Mouse (Mus musculus): Measurements from ENCODE around the gene Nuak2. TPM values are rescaled to one million over a fixed set of nuclear protein-coding genes. Genes with fewer than 3 reads are reported as not detected.
A peak's percentile ranks its signal among the peaks of the same experiment; 100 is the strongest.

Gene Nuak2
- polyA plus RNA-seq, 1 experiment from 2014 or later = 13.4 TPM

GRCm38 (mm10) chr1:132292318-132293129 is 23.4 kb upstream of the Nuak2 start:
- no peaks in the 10 kb centered on the region for H3K9me3 ChIP-seq (ENCODE audit: control insufficient read depth, low read length)
- H3K4me3 ChIP-seq (replicated peaks; ENCODE audit: low read length) = no peak overlapping the region
- peak overlapping the region; percentile 46 for H3K27ac ChIP-seq (ENCODE audit: low read length)
- no peaks in the 10 kb centered on the region for H3K27me3 ChIP-seq (replicated peaks; ENCODE audit: control insufficient read depth, insufficient read depth, low read length)
- no peaks in the 10 kb centered on the region for H3K36me3 ChIP-seq (ENCODE audit: control insufficient read depth, insufficient read depth)
- H3K4me1 ChIP-seq (replicated peaks; ENCODE audit: control insufficient read depth, insufficient read depth, low read length) = peaks cover 53% of the 10 kb centered on the region
- H3K4me2 ChIP-seq (ENCODE audit: low read length) = no peak overlapping the region
- ATAC-seq = peak; percentile 22; the same call in 1 of the 2 replicates
- WGBS = 25% methylated on average over 21 of the region's 21 CpGs
- H3K9ac ChIP-seq (replicated peaks; ENCODE audit: low read depth, low read length) = no peak overlapping the region

GRCm38 (mm10) chr1:132295506-132295905 is 20.4 kb upstream of the Nuak2 start:
- WGBS = 66% methylated on average over 7 of the region's 7 CpGs
- H3K27ac ChIP-seq (ENCODE audit: low read length) = no peak overlapping the region
- H3K27me3 ChIP-seq (replicated peaks; ENCODE audit: control insufficient read depth, insufficient read depth, low read length) = peaks cover 4% of the 10 kb centered on the region; the same call in 1 of the 2 replicates
- peaks cover 47% of the 10 kb centered on the region for H3K4me1 ChIP-seq (replicated peaks; ENCODE audit: control insufficient read depth, insufficient read depth, low read length)
- no peak overlapping the region for H3K4me2 ChIP-seq (ENCODE audit: low read length)
- no peak overlapping the region for H3K4me3 ChIP-seq (replicated peaks; ENCODE audit: low read length)
- no peak overlapping the region for H3K9ac ChIP-seq (replicated peaks; ENCODE audit: low read depth, low read length)
- ATAC-seq = 0 out of 2 replicates have a peak, but pooled peaks have one; percentile 11
- H3K36me3 ChIP-seq (ENCODE audit: control insufficient read depth, insufficient read depth) = no peaks in the 10 kb centered on the region
- no peaks in the 10 kb centered on the region for H3K9me3 ChIP-seq (ENCODE audit: control insufficient read depth, low read length)

- Histone ChIP-seq H3K4me1 (replicated peaks; ENCODE audit: control insufficient read depth, insufficient read depth, low read length) (peaks cover 42% of the 10 kb centered on the region), H3K4me3 (replicated peaks; ENCODE audit: low read length) (no peak overlapping the region), H3K27ac (ENCODE audit: low read length) (no peak overlapping the region), H3K36me3 (ENCODE audit: control insufficient read depth, insufficient read depth) (no peaks in the 10 kb centered on the region), H3K9ac (replicated peaks; ENCODE audit: low read depth, low read length) (no peak overlapping the region), H3K4me2 (ENCODE audit: low read length) (no peak overlapping the region), H3K27me3 (replicated peaks; ENCODE audit: control insufficient read depth, insufficient read depth, low read length) (peaks cover 6% of the 10 kb centered on the region; the same call in 1 of the 2 replicates), H3K9me3 (ENCODE audit: control insufficient read depth, low read length) (no peaks in the 10 kb centered on the region)
- no peak for ATAC-seq
- 54% methylated on average over 3 of the region's 3 CpGs for WGBS
Measured at GRCm38 (mm10) chr1:132296051-132296450, 19.9 kb upstream of the Nuak2 start.

GRCm38 (mm10) chr1:132298425-132298800 is 17.5 kb upstream of the Nuak2 start, which contains the start of gene Klhdc8a:
TSS of gene Klhdc8a (plus strand) at chr1:132298626.
- peaks cover 6% of the 10 kb centered on the region; the same call in 1 of the 2 replicates for H3K27me3 ChIP-seq (replicated peaks; ENCODE audit: control insufficient read depth, insufficient read depth, low read length)
- H3K27ac ChIP-seq (ENCODE audit: low read length) = no peak within 1 kb of the TSS
- no peaks in the 10 kb centered on the region for H3K36me3 ChIP-seq (ENCODE audit: control insufficient read depth, insufficient read depth)
- WGBS = under 1% methylated on average over 28 of the region's 28 CpGs
- H3K4me2 ChIP-seq (ENCODE audit: low read length) = peak within 1 kb of the TSS; percentile 97
- ATAC-seq = peak; percentile 68
- H3K4me1 ChIP-seq (replicated peaks; ENCODE audit: control insufficient read depth, insufficient read depth, low read length) = peaks cover 24% of the 10 kb centered on the region
- peak within 1 kb of the TSS; percentile 60 for H3K4me3 ChIP-seq (replicated peaks; ENCODE audit: low read length)
- peak within 1 kb of the TSS; percentile 76 for H3K9ac ChIP-seq (replicated peaks; ENCODE audit: low read depth, low read length)
- no peaks in the 10 kb centered on the region for H3K9me3 ChIP-seq (ENCODE audit: control insufficient read depth, low read length)

- H3K27me3 ChIP-seq (replicated peaks; ENCODE audit: control insufficient read depth, insufficient read depth, low read length) = peaks cover 6% of the 10 kb centered on the region; the same call in 1 of the 2 replicates
- H3K9ac ChIP-seq (replicated peaks; ENCODE audit: low read depth, low read length) = peak overlapping the region; percentile 76
- no peaks in the 10 kb centered on the region for H3K9me3 ChIP-seq (ENCODE audit: control insufficient read depth, low read length)
- no peaks in the 10 kb centered on the region for H3K36me3 ChIP-seq (ENCODE audit: control insufficient read depth, insufficient read depth)
- ATAC-seq = peak; percentile 59
- peaks cover 24% of the 10 kb centered on the region for H3K4me1 ChIP-seq (replicated peaks; ENCODE audit: control insufficient read depth, insufficient read depth, low read length)
- under 1% methylated on average over 70 of the region's 71 CpGs for WGBS
- peak overlapping the region; percentile 60 for H3K4me3 ChIP-seq (replicated peaks; ENCODE audit: low read length)
- no peak overlapping the region for H3K27ac ChIP-seq (ENCODE audit: low read length)
- H3K4me2 ChIP-seq (ENCODE audit: low read length) = peak overlapping the region; percentile 97
Measured at GRCm38 (mm10) chr1:132298801-132299464, 17.0 kb upstream of the Nuak2 start.

GRCm38 (mm10) chr1:132299744-132300143 is 16.2 kb upstream of the Nuak2 start:
- Histone ChIP-seq H3K4me1 (replicated peaks; ENCODE audit: control insufficient read depth, insufficient read depth, low read length) (peaks cover 24% of the 10 kb centered on the region), H3K9me3 (ENCODE audit: control insufficient read depth, low read length) (no peaks in the 10 kb centered on the region), H3K27ac (ENCODE audit: low read length) (no peak overlapping the region), H3K36me3 (ENCODE audit: control insufficient read depth, insufficient read depth) (no peaks in the 10 kb centered on the region), H3K4me2 (ENCODE audit: low read length) (peak overlapping the region; percentile 97), H3K4me3 (replicated peaks; ENCODE audit: low read length) (no peak overlapping the region; the same call in 1 of the 2 replicates), H3K27me3 (replicated peaks; ENCODE audit: control insufficient read depth, insufficient read depth, low read length) (peaks cover 6% of the 10 kb centered on the region; the same call in 1 of the 2 replicates), H3K9ac (replicated peaks; ENCODE audit: low read depth, low read length) (no peak overlapping the region)
- no peak for ATAC-seq
- WGBS = 80% methylated on average over 5 of the region's 5 CpGs

- H3K4me1 ChIP-seq (replicated peaks; ENCODE audit: control insufficient read depth, insufficient read depth, low read length) = peaks cover 14% of the 10 kb centered on the region
- no peak overlapping the region for H3K4me2 ChIP-seq (ENCODE audit: low read length)
- 88% methylated on average over 5 of the region's 5 CpGs for WGBS
- no peak for ATAC-seq
- H3K27ac ChIP-seq (ENCODE audit: low read length) = no peak overlapping the region
- no peak overlapping the region for H3K4me3 ChIP-seq (replicated peaks; ENCODE audit: low read length)
- H3K9ac ChIP-seq (replicated peaks; ENCODE audit: low read depth, low read length) = no peak overlapping the region
- no peaks in the 10 kb centered on the region for H3K9me3 ChIP-seq (ENCODE audit: control insufficient read depth, low read length)
- H3K36me3 ChIP-seq (ENCODE audit: control insufficient read depth, insufficient read depth) = no peaks in the 10 kb centered on the region
- H3K27me3 ChIP-seq (replicated peaks; ENCODE audit: control insufficient read depth, insufficient read depth, low read length) = peaks cover 6% of the 10 kb centered on the region; the same call in 1 of the 2 replicates
Measured at GRCm38 (mm10) chr1:132301242-132301641, 14.7 kb upstream of the Nuak2 start.

- Histone ChIP-seq H3K27ac (ENCODE audit: low read length) (no peak overlapping the region), H3K9ac (replicated peaks; ENCODE audit: low read depth, low read length) (no peak overlapping the region), H3K36me3 (ENCODE audit: control insufficient read depth, insufficient read depth) (no peaks in the 10 kb centered on the region), H3K27me3 (replicated peaks; ENCODE audit: control insufficient read depth, insufficient read depth, low read length) (peaks cover 6% of the 10 kb centered on the region; the same call in 1 of the 2 replicates), H3K4me1 (replicated peaks; ENCODE audit: control insufficient read depth, insufficient read depth, low read length) (peaks cover 14% of the 10 kb centered on the region), H3K4me2 (ENCODE audit: low read length) (no peak overlapping the region), H3K4me3 (replicated peaks; ENCODE audit: low read length) (no peak overlapping the region), H3K9me3 (ENCODE audit: control insufficient read depth, low read length) (no peaks in the 10 kb centered on the region)
- no peak for ATAC-seq
- WGBS = 89% methylated on average over 9 of the region's 9 CpGs
Measured at GRCm38 (mm10) chr1:132302341-132302866, 13.5 kb upstream of the Nuak2 start.

- WGBS = 64% methylated on average over 9 of the region's 9 CpGs
- no peak overlapping the region for H3K9ac ChIP-seq (replicated peaks; ENCODE audit: low read depth, low read length)
- ATAC-seq = no peak
- no peak overlapping the region for H3K27ac ChIP-seq (ENCODE audit: low read length)
- peaks cover 6% of the 10 kb centered on the region; the same call in 1 of the 2 replicates for H3K27me3 ChIP-seq (replicated peaks; ENCODE audit: control insufficient read depth, insufficient read depth, low read length)
- no peak overlapping the region for H3K4me3 ChIP-seq (replicated peaks; ENCODE audit: low read length)
- H3K36me3 ChIP-seq (ENCODE audit: control insufficient read depth, insufficient read depth) = no peaks in the 10 kb centered on the region
- no peak overlapping the region for H3K4me2 ChIP-seq (ENCODE audit: low read length)
- 0 out of 2 replicates have a peak, but pooled peaks cover 2% of the 10 kb centered on the region for H3K4me1 ChIP-seq (replicated peaks; ENCODE audit: control insufficient read depth, insufficient read depth, low read length)
- H3K9me3 ChIP-seq (ENCODE audit: control insufficient read depth, low read length) = no peaks in the 10 kb centered on the region
Measured at GRCm38 (mm10) chr1:132304618-132305214, 11.2 kb upstream of the Nuak2 start.

Data from forebrain, embryonic 16.5 days (tissue).